Mouse (Mus musculus) cerebellum, postnatal 25 days (tissue): Measurements from ENCODE around the gene Clic4.
A peak's percentile ranks its signal among the peaks of the same experiment; 100 is the strongest.

Experiments
- DNase-seq, 2 experiments: peaks; one replicate each; pipeline ENCODE4 v3.0.0; 2021; ENCODE audit warnings: mixed read lengths in 2 of 2

The Clic4 gene

DNA sequence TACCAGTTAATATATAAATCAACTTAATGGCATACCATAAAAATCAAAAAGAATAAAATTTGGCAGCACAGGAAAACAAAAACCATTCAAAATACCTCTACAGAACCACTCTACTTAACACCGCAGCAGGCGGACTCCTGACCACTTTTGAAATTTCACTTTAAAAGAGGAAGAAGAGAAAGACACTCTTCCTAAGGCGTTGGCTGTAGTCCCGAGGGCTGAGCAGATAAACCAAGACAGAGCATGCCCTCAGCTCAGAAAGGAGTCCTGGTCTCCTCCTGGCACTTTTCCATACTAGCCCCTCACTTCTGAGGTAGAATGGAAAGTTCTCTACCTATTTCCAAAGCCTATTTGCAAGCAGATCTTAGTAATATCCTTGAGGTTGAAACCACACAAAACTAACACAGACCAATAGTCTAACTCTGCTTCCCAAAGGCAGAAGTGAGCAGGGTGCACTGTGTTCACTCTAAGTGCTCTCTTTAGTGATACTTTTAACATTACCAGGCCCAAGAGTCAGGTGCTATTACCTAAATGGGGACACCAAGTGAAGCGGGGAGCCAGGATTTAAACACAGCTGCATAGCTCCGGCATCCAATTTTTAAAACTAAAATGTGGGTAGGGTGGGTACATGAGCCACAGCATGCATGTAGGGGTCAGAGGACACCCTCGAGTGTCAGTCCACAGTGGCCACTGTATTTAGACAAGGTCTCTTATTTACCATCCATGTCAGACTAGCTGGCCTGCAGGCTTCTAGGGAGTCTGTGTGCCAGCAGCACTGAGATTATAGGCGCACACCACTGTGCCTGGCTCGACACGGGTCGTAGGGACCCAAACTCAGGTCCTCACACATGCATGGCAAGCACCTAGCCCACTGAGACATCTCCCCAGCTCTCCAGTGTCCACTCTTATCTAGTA is 15.8 kb downstream of the Clic4 start:
- DNase-seq, result no peak

DNA sequence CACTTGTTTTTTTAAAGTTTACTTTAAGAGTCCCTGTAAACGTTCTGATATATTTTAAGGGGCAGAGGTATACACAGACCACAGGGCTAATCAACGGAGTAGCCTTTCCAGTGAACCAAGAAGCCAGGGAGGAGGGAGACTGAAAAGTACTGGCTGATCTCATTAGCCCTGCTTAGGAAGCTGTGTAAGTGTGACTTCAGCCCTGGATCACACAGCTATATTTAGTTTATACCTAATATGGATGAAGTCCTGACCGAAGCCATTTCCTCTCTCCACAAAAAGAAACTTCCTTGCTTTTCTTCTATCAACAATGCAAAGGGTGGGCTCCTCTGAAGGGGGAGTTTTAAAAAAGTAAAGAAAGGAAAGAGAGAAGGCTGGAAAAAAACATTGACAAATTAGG is 17.8 kb downstream of the Clic4 start:
- DNase-seq, result no peak

DNA sequence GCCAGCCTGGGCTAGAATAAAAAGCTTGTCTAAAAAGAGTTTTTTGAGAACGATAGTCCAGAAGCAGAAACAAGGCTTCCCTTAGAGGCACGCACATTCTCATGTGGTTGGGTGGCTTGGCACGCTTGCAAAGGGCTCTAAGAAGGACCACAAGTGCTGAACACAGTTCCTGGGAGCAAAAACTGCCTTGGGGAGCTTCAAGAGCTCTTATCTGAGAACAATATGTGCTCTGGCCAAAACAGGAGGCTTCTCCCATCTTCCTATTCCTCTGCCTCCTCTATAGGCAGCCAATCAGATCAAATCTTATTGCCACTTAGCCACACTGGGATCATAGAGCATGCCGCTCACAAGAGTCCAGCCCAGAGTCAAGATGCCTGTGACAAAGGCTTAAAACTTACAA is 18.3 kb downstream of the Clic4 start:
- DNase-seq, result no peak

DNA sequence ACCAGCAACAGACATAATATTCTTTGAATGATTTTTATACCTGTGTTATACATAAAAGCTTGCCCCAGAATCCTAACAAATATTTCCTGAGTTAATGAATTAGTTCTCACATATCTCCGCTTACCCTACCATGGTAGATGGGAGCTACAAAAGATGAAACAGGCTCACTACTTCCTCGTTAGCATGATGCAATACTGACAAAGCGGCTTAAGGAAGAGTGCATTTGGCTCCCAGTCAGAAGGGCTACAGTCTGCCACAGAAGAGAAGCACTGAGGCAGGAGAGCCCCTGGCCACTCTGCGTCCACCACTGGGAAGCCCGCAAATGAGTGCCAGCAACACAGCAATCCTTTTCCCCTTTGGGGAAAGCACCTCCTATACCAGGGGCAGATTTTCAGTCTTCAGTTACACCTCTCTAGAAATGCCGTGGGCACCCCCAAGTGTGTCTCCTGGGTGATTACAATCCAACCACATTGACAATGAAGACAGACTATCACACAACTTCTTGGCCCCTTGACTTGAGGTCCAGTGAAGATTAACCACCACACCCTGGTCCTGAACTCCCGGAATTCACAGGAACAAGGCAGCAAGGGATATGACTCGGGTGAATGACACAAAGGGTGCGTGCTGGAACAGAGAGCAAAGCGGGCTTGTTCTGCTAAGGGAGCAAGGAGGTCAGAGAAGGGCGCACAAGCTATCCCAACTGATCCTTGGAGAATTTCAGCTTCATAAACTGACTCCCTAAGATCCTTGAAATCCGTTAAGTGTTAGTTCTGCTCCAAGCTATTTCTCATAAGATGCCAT is 19.2 kb downstream of the Clic4 start:
- no peak for DNase-seq

DNA sequence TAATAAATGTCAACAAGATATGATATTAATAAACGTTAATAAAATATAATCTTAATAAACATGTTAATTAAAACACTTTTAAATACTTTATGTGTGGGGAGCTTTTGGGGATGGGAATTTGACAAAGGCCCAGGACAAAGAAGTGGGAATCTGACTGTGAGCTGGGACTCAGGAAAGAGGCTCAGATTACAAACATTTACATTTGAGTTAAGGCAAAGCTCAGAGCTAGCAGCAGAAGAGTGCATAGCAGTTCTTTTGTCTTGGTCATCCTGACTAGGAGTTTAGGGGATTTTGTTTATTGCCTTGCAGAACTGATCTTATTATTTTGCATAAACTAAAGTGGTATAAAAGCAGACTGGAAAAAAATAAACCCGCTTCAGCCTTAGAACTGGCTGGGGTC is 20.8 kb downstream of the Clic4 start:
- DNase-seq, result no peak

GRCm38 (mm10) chr4:135248250-135249018 is 24.2 kb downstream of the Clic4 start:
- DNase-seq, result no peak

GRCm38 (mm10) chr4:135246866-135247756 is 25.5 kb downstream of the Clic4 start:
- DNase-seq, result no peak

DNA sequence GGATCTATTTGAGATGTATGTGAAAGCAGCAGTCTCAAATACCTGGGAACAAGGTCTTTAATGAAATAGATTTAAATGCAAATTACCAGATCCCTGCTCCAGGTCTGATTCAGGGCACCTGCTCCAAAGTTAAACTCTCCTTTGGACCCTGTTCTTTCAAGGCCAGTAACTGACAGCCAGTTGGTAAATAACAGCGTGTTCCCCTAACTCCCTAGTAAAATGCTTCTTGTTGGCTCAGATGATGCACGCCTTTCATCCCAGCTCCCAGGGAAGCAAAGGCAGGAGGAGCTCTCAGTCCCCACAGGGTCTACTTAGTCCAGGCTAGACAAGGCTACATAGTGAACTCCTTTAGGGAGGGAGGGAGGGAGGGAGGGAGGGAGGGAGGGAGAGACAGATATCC is 26.2 kb downstream of the Clic4 start:
- no peak for DNase-seq

DNA sequence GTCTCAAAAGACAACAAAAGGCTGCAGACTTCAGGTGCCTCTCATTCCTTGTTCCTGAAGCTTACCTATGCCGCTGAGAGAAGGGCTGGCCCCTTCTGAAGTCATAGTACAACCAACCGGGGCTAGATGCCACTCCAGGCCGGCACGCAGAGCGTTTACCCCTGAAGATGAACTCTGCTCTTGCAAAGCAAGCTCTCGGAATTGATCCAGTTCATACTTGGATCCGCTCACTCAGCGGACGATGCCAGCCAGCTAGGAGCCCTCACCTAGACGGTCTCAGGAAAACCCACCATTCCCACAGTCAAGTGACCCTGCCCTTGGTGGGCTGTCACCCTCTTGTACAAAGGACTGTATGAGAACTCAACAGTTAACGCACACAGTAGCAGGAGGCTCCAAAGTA is 26.8 kb downstream of the Clic4 start:
- DNase-seq, result no peak

- peak in 1 of 2 experiments; percentile 44 for DNase-seq
Measured at GRCm38 (mm10) chr4:135244335-135244734, 28.3 kb downstream of the Clic4 start.

- DNase-seq, result no peak
Measured at GRCm38 (mm10) chr4:135242913-135243541, 29.6 kb downstream of the Clic4 start.

DNA sequence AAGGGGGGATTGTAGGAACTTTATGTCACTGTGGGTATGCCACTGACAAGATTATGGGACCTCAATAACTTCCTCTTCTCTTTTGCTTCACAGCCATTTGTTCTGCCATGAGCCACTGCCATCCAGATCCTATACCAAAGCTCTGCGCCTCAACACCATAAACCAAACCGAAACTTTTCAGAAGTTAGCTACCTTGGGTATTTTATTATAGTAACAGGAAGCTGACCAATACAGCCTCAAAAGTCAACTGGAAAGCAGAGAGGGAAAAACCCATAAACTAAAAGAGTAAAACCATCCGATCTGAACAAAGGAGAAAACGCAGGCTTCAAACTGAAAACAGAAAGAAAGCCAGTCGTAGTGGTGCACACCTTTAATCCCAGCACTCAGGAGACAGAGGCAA is 30.2 kb downstream of the Clic4 start:
- DNase-seq, result no peak

- no peak for DNase-seq
Measured at GRCm38 (mm10) chr4:135241669-135242068, 30.9 kb downstream of the Clic4 start.

DNA sequence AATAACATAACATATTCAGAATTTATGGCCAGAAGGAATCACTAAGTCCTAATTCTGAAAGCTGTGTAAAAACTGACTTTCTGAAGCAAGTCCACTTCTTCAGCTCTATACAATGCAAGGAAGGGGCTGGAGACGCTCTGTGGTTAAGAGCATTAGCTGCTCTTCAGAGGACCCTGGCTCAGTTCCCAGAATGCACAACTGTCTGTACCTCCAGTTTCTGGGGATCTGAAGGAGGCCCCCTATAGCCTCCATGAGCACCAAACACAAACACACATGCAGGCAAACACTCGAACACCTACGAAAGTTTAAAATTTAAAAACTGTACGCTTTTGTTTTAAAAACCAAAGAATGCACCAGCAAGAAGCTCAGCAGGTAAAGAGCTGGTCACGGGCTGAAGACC is 31.5 kb downstream of the Clic4 start:
- DNase-seq, result no peak

DNA sequence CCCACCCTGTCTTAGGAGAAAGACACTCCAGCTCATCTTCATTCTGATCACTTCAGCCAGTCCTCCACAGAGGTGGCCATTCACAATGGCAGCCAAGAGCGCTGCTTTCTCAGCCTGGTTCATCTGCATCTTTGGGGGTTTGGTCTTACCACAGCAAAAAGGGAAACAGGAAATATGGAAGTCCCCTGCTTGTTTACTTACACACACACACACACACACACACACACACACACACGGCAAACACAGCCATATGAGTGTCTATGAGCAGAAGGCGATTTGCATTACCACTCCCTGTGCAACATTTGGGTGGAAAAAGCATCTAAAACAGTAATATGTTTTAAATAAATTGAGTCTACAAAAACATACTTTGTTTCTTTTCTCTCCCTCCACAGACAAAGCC is 32.3 kb downstream of the Clic4 start:
- no peak for DNase-seq

DNA sequence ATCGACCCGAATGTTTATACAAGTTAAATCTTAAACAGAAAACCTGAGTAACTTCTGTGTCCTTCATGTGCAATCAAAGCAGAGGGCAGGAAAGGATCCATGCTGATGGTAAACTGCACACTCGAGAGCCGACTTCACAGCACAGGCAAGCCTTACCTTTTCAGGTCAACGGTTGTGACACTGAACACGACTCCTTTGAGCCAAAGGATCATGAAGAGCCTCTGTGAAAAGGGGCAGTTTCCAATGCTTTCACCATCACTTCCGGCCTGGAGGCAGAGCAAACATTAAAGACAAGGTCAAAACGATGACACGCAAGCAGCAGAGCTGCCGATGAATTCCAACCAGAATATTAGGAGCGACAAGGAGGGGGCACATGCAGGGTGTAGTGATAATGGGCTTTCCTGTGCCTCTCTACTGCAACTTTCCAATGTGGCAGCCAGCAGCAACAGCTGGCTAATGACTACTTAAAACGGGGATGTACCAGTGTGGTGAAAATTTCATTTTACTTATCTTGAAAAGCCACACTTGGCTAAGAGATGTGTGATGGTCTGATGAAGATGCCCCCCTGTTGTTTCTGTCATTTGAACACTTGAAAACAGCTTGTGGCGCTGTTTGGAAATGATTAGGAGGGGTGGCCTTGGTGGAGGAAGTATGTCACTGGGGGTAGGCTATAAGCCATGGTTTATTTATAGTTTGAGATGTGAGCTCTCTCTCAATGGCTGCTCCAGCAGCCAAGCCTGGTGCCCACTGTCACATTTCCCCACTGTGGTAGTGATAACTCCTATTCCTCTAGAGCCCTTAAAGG is 33.7 kb downstream of the Clic4 start:
- DNase-seq, result no peak

GRCm38 (mm10) chr4:135236658-135237057 is 36.0 kb downstream of the Clic4 start:
- no peak for DNase-seq

DNA sequence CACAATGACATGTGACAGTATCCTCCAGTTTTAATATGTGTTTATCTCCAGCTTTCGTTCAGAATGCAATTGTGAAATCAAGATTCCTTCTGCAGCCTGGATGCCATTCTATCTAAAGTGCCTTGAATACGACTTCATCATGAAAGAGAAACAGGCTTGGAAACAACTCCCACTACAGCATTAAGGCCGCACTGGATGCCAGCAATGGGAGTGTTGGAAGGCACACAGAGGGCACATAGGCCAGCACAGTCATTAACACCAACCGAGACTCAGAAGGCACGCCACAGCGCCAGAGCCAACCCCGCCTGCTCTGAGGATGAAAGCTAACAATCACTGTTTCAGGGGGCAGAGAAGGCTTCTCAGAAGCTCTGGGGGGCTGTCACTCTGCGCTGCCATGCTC is 37.1 kb downstream of the Clic4 start:
- no peak for DNase-seq

GRCm38 (mm10) chr4:135232563-135232962 is 40.1 kb downstream of the Clic4 start:
- no peak for DNase-seq

DNA sequence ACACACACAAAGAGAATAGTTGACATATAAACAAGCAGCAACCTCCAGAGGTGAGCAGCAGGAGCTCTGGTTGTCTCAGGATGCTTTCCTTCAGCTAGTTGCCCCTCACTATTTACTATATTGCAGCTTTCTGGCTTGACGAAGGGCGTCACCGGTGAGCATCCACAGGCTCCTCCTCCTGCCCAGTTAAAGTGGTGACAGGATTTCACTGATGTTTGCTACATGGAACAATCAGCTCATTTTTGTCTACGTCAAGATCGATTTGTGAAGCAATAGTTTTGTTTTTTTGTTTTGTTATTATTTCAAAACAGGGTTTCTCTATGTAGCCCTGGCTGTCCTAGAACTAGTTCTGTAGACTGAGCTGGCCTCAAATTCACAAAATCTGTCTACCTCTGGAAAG is 41.1 kb downstream of the Clic4 start:
- no peak for DNase-seq

DNA sequence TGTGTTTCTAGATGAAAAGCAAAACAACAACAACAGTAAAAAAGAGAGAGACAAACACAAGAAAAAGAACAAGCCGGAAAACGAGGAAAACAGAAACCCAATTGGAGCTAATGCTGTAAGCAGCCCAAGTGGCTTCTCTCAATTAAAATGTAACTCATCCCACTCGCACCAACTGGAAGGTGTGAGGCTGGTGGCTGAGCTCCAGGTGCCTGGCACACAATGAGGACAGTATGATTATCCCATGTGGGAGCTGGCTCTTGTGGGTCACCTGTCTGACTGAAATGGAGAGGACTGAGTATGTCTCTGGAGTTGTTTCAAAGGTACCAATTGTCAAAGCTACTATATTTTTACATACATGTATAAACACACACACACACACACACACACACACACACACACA is 41.5 kb downstream of the Clic4 start:
- DNase-seq, result peak; percentile 24 to 43
